Mouse (Mus musculus): ENCODE data around the gene Isca2. TPM values are rescaled to one million over a fixed set of nuclear protein-coding genes. Genes with fewer than 3 reads are reported as not detected.

Isca2 gene
- polyA plus RNA-seq, 1 experiment from 2014 or later, result 75.2 TPM

- DNase-seq (ENCODE audit: low spot score), result peak; percentile 49
- WGBS, result 49% methylated on average over 7 of the region's 7 CpGs
- peak; percentile 48; the same call in 1 of the 2 replicates for ATAC-seq (ENCODE audit: low FRiP score, low TSS enrichment)
- no peak overlapping the region for H3K4me2 ChIP-seq (replicated peaks; ENCODE audit: low read depth)
- no peak overlapping the region for H3K4me3 ChIP-seq (ENCODE audit: low read depth, low read length)
- no peak overlapping the region for H3K9ac ChIP-seq (ENCODE audit: low read length)
- no peaks in the 10 kb centered on the region for H3K27me3 ChIP-seq (ENCODE audit: control insufficient read depth, insufficient read depth, low read length)
- no peaks in the 10 kb centered on the region for H3K36me3 ChIP-seq (ENCODE audit: control insufficient read depth, insufficient read depth, low read length)
- H3K27ac ChIP-seq (replicated peaks), result no peak overlapping the region
- no peak for TF ChIP-seq EP300 (optimal IDR thresholded peaks at IDR 0.05)
- TF ChIP-seq CTCF (IDR thresholded peaks at IDR 0.05; ENCODE audit: low read depth), result peak; percentile 61
- H3K4me1 ChIP-seq (replicated peaks; ENCODE audit: control insufficient read depth, insufficient read depth), result no peaks in the 10 kb centered on the region
- H3K9me3 ChIP-seq (ENCODE audit: control insufficient read depth, low read length), result no peaks in the 10 kb centered on the region
Observed at GRCm38 (mm10) chr12:84813773-84814172, 40.7 kb downstream of the Isca2 start.

- peak; percentile 87 for ATAC-seq (ENCODE audit: low FRiP score, low TSS enrichment)
- H3K27ac ChIP-seq (replicated peaks), result peak overlapping the region; percentile 73
- no peak for TF ChIP-seq CTCF (IDR thresholded peaks at IDR 0.05; ENCODE audit: low read depth)
- TF ChIP-seq EP300 (optimal IDR thresholded peaks at IDR 0.05), result no peak
Observed at GRCm38 (mm10) chr12:84814663-84815325, 41.7 kb downstream of the Isca2 start.

GRCm38 (mm10) chr12:84818496-84818895, 45.4 kb downstream of the Isca2 start:
- Histone ChIP-seq H3K9ac (ENCODE audit: low read length) (no peak overlapping the region), H3K27me3 (ENCODE audit: control insufficient read depth, insufficient read depth, low read length) (no peaks in the 10 kb centered on the region), H3K27ac (replicated peaks) (no peak overlapping the region), H3K4me3 (ENCODE audit: low read depth, low read length) (no peak overlapping the region), H3K36me3 (ENCODE audit: control insufficient read depth, insufficient read depth, low read length) (no peaks in the 10 kb centered on the region), H3K4me2 (replicated peaks; ENCODE audit: low read depth) (no peak overlapping the region), H3K4me1 (replicated peaks; ENCODE audit: control insufficient read depth, insufficient read depth) (no peaks in the 10 kb centered on the region), H3K9me3 (ENCODE audit: control insufficient read depth, low read length) (no peaks in the 10 kb centered on the region)
- DNase-seq (ENCODE audit: low spot score), result no peak
- TF ChIP-seq EP300 (optimal IDR thresholded peaks at IDR 0.05), result no peak
- TF ChIP-seq CTCF (IDR thresholded peaks at IDR 0.05; ENCODE audit: low read depth), result peak; percentile 33
- WGBS, result 59% methylated on average over 4 of the region's 4 CpGs
- no peak for ATAC-seq (ENCODE audit: low FRiP score, low TSS enrichment)

More at GRCm38 (mm10) chr12:84814663-84815325, 41.7 kb downstream of the Isca2 start:
- Histone ChIP-seq H3K4me1 (replicated peaks; ENCODE audit: control insufficient read depth, insufficient read depth) (no peaks in the 10 kb centered on the region), H3K9me3 (ENCODE audit: control insufficient read depth, low read length) (no peaks in the 10 kb centered on the region), H3K4me2 (replicated peaks; ENCODE audit: low read depth) (no peak overlapping the region), H3K9ac (ENCODE audit: low read length) (no peak overlapping the region), H3K27me3 (ENCODE audit: control insufficient read depth, insufficient read depth, low read length) (no peaks in the 10 kb centered on the region), H3K4me3 (ENCODE audit: low read depth, low read length) (no peak overlapping the region), H3K36me3 (ENCODE audit: control insufficient read depth, insufficient read depth, low read length) (no peaks in the 10 kb centered on the region)
- peak; percentile 63 for DNase-seq (ENCODE audit: low spot score)
- 39% methylated on average over 3 of the region's 3 CpGs for WGBS

GRCm38 (mm10) chr12:84819236-84820168, 46.5 kb downstream of the Isca2 start:
- Histone ChIP-seq H3K4me2 (replicated peaks; ENCODE audit: low read depth) (no peak overlapping the region), H3K4me1 (replicated peaks; ENCODE audit: control insufficient read depth, insufficient read depth) (no peaks in the 10 kb centered on the region), H3K36me3 (ENCODE audit: control insufficient read depth, insufficient read depth, low read length) (no peaks in the 10 kb centered on the region), H3K9ac (ENCODE audit: low read length) (no peak overlapping the region), H3K9me3 (ENCODE audit: control insufficient read depth, low read length) (no peaks in the 10 kb centered on the region), H3K27ac (replicated peaks) (no peak overlapping the region), H3K4me3 (ENCODE audit: low read depth, low read length) (no peak overlapping the region), H3K27me3 (ENCODE audit: control insufficient read depth, insufficient read depth, low read length) (no peaks in the 10 kb centered on the region)
- no peak for TF ChIP-seq CTCF (IDR thresholded peaks at IDR 0.05; ENCODE audit: low read depth)
- TF ChIP-seq EP300 (optimal IDR thresholded peaks at IDR 0.05), result no peak
- no peak for ATAC-seq (ENCODE audit: low FRiP score, low TSS enrichment)
- 84% methylated on average over 13 of the region's 13 CpGs for WGBS
- no peak for DNase-seq (ENCODE audit: low spot score)

GRCm38 (mm10) chr12:84823601-84824000, 50.5 kb downstream of the Isca2 start:
- ATAC-seq (ENCODE audit: low FRiP score, low TSS enrichment) (no peak), DNase-seq (ENCODE audit: low spot score) (no peak)
- Histone ChIP-seq H3K36me3 (ENCODE audit: control insufficient read depth, insufficient read depth, low read length) (no peaks in the 10 kb centered on the region), H3K4me2 (replicated peaks; ENCODE audit: low read depth) (no peak overlapping the region), H3K27ac (replicated peaks) (0 out of 2 replicates have a peak overlapping the region, but pooled peaks have one; percentile 6), H3K9ac (ENCODE audit: low read length) (no peak overlapping the region), H3K9me3 (ENCODE audit: control insufficient read depth, low read length) (no peaks in the 10 kb centered on the region), H3K4me1 (replicated peaks; ENCODE audit: control insufficient read depth, insufficient read depth) (no peaks in the 10 kb centered on the region), H3K4me3 (ENCODE audit: low read depth, low read length) (no peak overlapping the region), H3K27me3 (ENCODE audit: control insufficient read depth, insufficient read depth, low read length) (no peaks in the 10 kb centered on the region)
- 59% methylated on average over 7 of the region's 7 CpGs for WGBS
- no peak for TF ChIP-seq CTCF (IDR thresholded peaks at IDR 0.05; ENCODE audit: low read depth)
- no peak for TF ChIP-seq EP300 (optimal IDR thresholded peaks at IDR 0.05)
